ENCODE assay signal across 17 mouse cellular contexts in genomic region chr5:39325399-39325798, GRCm38 (mm10).
DNase-seq lines count a peak whose midpoint lies in the region; ATAC-seq and TF ChIP-seq lines count a peak whose summit lies in the region.
"Had no signal": no experiment of that assay in that cellular context is flagged by ENCODE, and none has a peak within 500 bp of the region (broad histone marks: within the 10 kb centered on the region; RNA-seq: fewer than 3 reads in every experiment).

No protein-coding gene starts in this region.

- no peaks in the 10 kb centered on the region for H3K9me3 ChIP-seq in forebrain, embryonic 16.5 days (ENCODE audit: control insufficient read depth, low read length)
- H3K9me3 ChIP-seq: limb, embryonic 15.5 days had no signal

- no peaks in the 10 kb centered on the region for H3K4me1 ChIP-seq in forebrain, embryonic 16.5 days (replicated peaks; ENCODE audit: control insufficient read depth, insufficient read depth, low read length)
- H3K4me1 ChIP-seq: limb, embryonic 15.5 days had no signal

- no peak overlapping the region for H3K4me2 ChIP-seq in forebrain, embryonic 16.5 days (ENCODE audit: low read length)
- H3K4me2 ChIP-seq: heart, embryonic 11.5 days; limb, embryonic 15.5 days; midbrain, embryonic 11.5 days had no signal

- ATAC-seq in forebrain, embryonic 16.5 days: peak; percentile 85
- ATAC-seq: CD4-positive, CD25-positive, alpha-beta regulatory T cell, adult 4 months; liver, postnatal 0 days had no signal

- peak overlapping the region; percentile 2; the same call in 1 of the 2 replicates for H3K27ac ChIP-seq in left cerebral cortex, adult 2 months
- H3K27ac ChIP-seq in forebrain, embryonic 16.5 days (ENCODE audit: low read length): no peak overlapping the region
- H3K27ac ChIP-seq: limb, embryonic 15.5 days had no signal

- no peak overlapping the region for H3K9ac ChIP-seq in forebrain, embryonic 16.5 days (replicated peaks; ENCODE audit: low read depth, low read length)
- H3K9ac ChIP-seq: limb, embryonic 15.5 days; liver, postnatal 0 days had no signal

- intact Hi-C loops in left cerebral cortex, adult 2 months (cut with DNase I): loop anchor here (5.0 kb wide), 4 partner anchors 108 to 443 kb away; no protein-coding TSS in a partner anchor
- intact Hi-C loops in left cerebral cortex, postnatal 25 days (cut with DNase I): loop anchor here (5.0 to 10.0 kb wide), 4 partner anchors 58 to 431 kb away; no protein-coding TSS in a partner anchor

- no peak for TF ChIP-seq CTCF in left cerebral cortex, adult 2 months (IDR thresholded peaks at IDR 0.05)

- DNase-seq in left cerebral cortex, adult 2 months (ENCODE audit: extremely low spot score in 1 of 2, low spot score in 2 of 2): no peak
- no peak for DNase-seq in left cerebral cortex, adult 11 months (ENCODE audit: low spot score)
- DNase-seq in cerebellum, adult 18-20 months: peak; percentile 34 to 56
- peak; percentile 45 to 77 for DNase-seq in left cerebral cortex, postnatal 25 days (ENCODE audit: low spot score in 2 of 2)
- no peak for DNase-seq in adrenal gland, postnatal 14 days
- no peak for DNase-seq in adrenal gland, adult 2 months
- no peak for DNase-seq in neural tube, embryonic 10.5 days (ENCODE audit: extremely low spot score, low spot score)
- DNase-seq: adrenal gland, adult 8-10 months; gastrocnemius, postnatal 25 days; kidney, adult 2 months; liver, postnatal 0 days; retina, postnatal 1 day had no signal

- H3K36me3 ChIP-seq in forebrain, embryonic 16.5 days (ENCODE audit: control insufficient read depth, insufficient read depth): no peaks in the 10 kb centered on the region
- H3K36me3 ChIP-seq: limb, embryonic 15.5 days had no signal

- no peaks in the 10 kb centered on the region for H3K27me3 ChIP-seq in forebrain, embryonic 16.5 days (replicated peaks; ENCODE audit: control insufficient read depth, insufficient read depth, low read length)
- H3K27me3 ChIP-seq: limb, embryonic 15.5 days had no signal

- WGBS in forebrain, embryonic 16.5 days: 63% methylated on average over 2 of the region's 2 CpGs

- no peak overlapping the region for H3K4me3 ChIP-seq in left cerebral cortex, adult 2 months
- H3K4me3 ChIP-seq in forebrain, embryonic 16.5 days (replicated peaks; ENCODE audit: low read length): no peak overlapping the region
- H3K4me3 ChIP-seq: limb, embryonic 15.5 days had no signal

Comparison
In these comparisons a context has a peak if more than half of its experiments do, and no peak if none do; other contexts are left out.
1. DNase-seq: peak in cerebellum, adult 18-20 months (2 of 2) and left cerebral cortex, postnatal 25 days (2 of 2); none in left cerebral cortex, adult 2 months (0 of 2), left cerebral cortex, adult 11 months (single experiment), adrenal gland, postnatal 14 days (single experiment), adrenal gland, adult 2 months (single experiment) and neural tube, embryonic 10.5 days (single experiment).